In genomic region chr16:93830916-93831315, GRCm38 (mm10) we compare ENCODE assay signal across 14 mouse cellular contexts. TPM values are rescaled to one million over a fixed set of nuclear protein-coding genes. Genes with fewer than 3 reads are reported as not detected.
A peak's percentile ranks its signal among the peaks of the same experiment; 100 is the strongest.
DNase-seq lines count a peak whose midpoint lies in the region; TF ChIP-seq lines count a peak whose summit lies in the region.
"Had no signal": no experiment of that assay in that cellular context is flagged by ENCODE, and none has a peak within 500 bp of the region (broad histone marks: within the 10 kb centered on the region; RNA-seq: fewer than 3 reads in every experiment).

No protein-coding gene starts in this region.

- WGBS in kidney, adult 2 months: 15% methylated on average over 5 of the region's 5 CpGs
- WGBS in limb, embryonic 10.5 days: 66% methylated on average over 5 of the region's 5 CpGs

- H3K9ac ChIP-seq in ES-Bruce4 (ENCODE audit: low read depth, poor library complexity, severe bottlenecking): peak overlapping the region; percentile 51
- H3K9ac ChIP-seq: limb, embryonic 13.5 days; stomach, embryonic 15.5 days had no signal

- H3K27ac ChIP-seq in ES-Bruce4 (ENCODE audit: insufficient read depth, low read length): peak overlapping the region; percentile 72
- H3K27ac ChIP-seq in kidney, adult 2 months (ENCODE audit: insufficient read depth, low read depth, low read length): 0 out of 2 replicates have a peak overlapping the region, but pooled peaks have one; percentile 14
- H3K27ac ChIP-seq in limb, embryonic 10.5 days: no peak overlapping the region
- H3K27ac ChIP-seq: limb, embryonic 13.5 days had no signal

- H3K4me1 ChIP-seq in ES-Bruce4 (ENCODE audit: control insufficient read depth, insufficient read depth, low read length): peaks cover 9% of the 10 kb centered on the region
- 0 out of 2 replicates have a peak, but pooled peaks cover 2% of the 10 kb centered on the region for H3K4me1 ChIP-seq in kidney, adult 2 months (ENCODE audit: control insufficient read depth, insufficient read depth, low read length)
- H3K4me1 ChIP-seq in limb, embryonic 10.5 days: peaks cover 7% of the 10 kb centered on the region

- TF ChIP-seq CTCF in ES-Bruce4 (IDR thresholded peaks at IDR 0.05; ENCODE audit: low read depth, low read length): no peak
- TF ChIP-seq CTCF in kidney, adult 2 months (conservative IDR thresholded peaks at IDR 0.05; ENCODE audit: insufficient read depth, insufficient read length, low read depth, low read length): no peak

- no peak for TF ChIP-seq POLR2A in ES-Bruce4 (IDR thresholded peaks at IDR 0.05; ENCODE audit: insufficient read depth, low read length)
- TF ChIP-seq POLR2A in kidney, adult 2 months (IDR thresholded peaks at IDR 0.05; ENCODE audit: low read depth, low read length): no peak

- TF ChIP-seq EP300 in ES-Bruce4 (IDR thresholded peaks at IDR 0.05; ENCODE audit: insufficient read depth, low read depth, low read length): no peak

- peak; percentile 27 for DNase-seq in cerebellum, adult 11-12 months
- no peak for DNase-seq in cerebellum, postnatal 4 days (ENCODE audit: low spot score in 2 of 2)
- peak; percentile 72 for DNase-seq in kidney, adult 2 months
- peak; percentile 28 for DNase-seq in limb, embryonic 10.5 days (ENCODE audit: low spot score)
- no peak for DNase-seq in right cerebral cortex, postnatal 14 days
- DNase-seq in yolk sac, embryonic 10.5 days (ENCODE audit: low spot score): no peak
- DNase-seq in gastrocnemius, adult 18-20 months (ENCODE audit: low spot score): no peak
- DNase-seq: lung, adult 2 months; right cerebral cortex, postnatal 4 days; thymus, postnatal 14 days had no signal

- no peaks in the 10 kb centered on the region for H3K9me3 ChIP-seq in ES-Bruce4 (replicated peaks; ENCODE audit: control insufficient read depth, insufficient read depth, low read length, poor library complexity, severe bottlenecking)
- H3K9me3 ChIP-seq in limb, embryonic 10.5 days (replicated peaks): no peaks in the 10 kb centered on the region
- H3K9me3 ChIP-seq: hindbrain, embryonic 13.5 days; stomach, embryonic 15.5 days had no signal

- H3K4me3 ChIP-seq in ES-Bruce4 (ENCODE audit: low read depth, low read length): no peak overlapping the region
- H3K4me3 ChIP-seq in kidney, adult 2 months (ENCODE audit: insufficient read depth, low read depth, low read length): no peak overlapping the region
- H3K4me3 ChIP-seq in limb, embryonic 10.5 days: no peak overlapping the region

- no peaks in the 10 kb centered on the region for H3K27me3 ChIP-seq in ES-Bruce4 (ENCODE audit: control insufficient read depth, insufficient read depth, low read length, poor library complexity, severe bottlenecking)
- H3K27me3 ChIP-seq in kidney, adult 2 months (replicated peaks; ENCODE audit: control insufficient read depth, insufficient read depth, low read length): no peaks in the 10 kb centered on the region
- H3K27me3 ChIP-seq in limb, embryonic 10.5 days (ENCODE audit: low read depth, poor library complexity, severe bottlenecking): no peaks in the 10 kb centered on the region
- H3K27me3 ChIP-seq: hindbrain, embryonic 13.5 days; limb, embryonic 13.5 days; stomach, embryonic 15.5 days had no signal

- H3K36me3 ChIP-seq in ES-Bruce4 (ENCODE audit: control insufficient read depth, insufficient read depth, low read length, poor library complexity, severe bottlenecking): peaks cover 3% of the 10 kb centered on the region; the same call in 1 of the 2 replicates
- no peaks in the 10 kb centered on the region for H3K36me3 ChIP-seq in kidney, adult 2 months (ENCODE audit: control insufficient read depth, insufficient read depth, low read length)
- peaks cover 4% of the 10 kb centered on the region; the same call in 1 of the 2 replicates for H3K36me3 ChIP-seq in limb, embryonic 10.5 days
- H3K36me3 ChIP-seq: hindbrain, embryonic 13.5 days; limb, embryonic 13.5 days; stomach, embryonic 15.5 days had no signal

RNA-seq across cellular contexts. Expression of gene Morc3, which starts 1.0 kb away (rescaled TPM):
- 152 TPM in 2 replicates for polyA plus RNA-seq in ES-Bruce4 (2011; ENCODE audit: insufficient read depth, insufficient read length, low read depth, missing spikeins)
- 5.3 and 6.4 TPM in 2 replicates for polyA plus RNA-seq in kidney, adult 2 months (2012; rRNA removed)
- 28.9 and 31.0 TPM in 2 replicates for polyA plus RNA-seq in limb, embryonic 10.5 days (2016; fragmentation: Nextera tagmentation; extraction: Ambion mirVana)
- total RNA-seq in gastrocnemius, adult 18-20 months (2021): 1 to 10 TPM; 9.3 to 9.7 TPM

RNA-seq across cellular contexts. Expression of gene Chaf1b, which starts 52.8 kb away (rescaled TPM):
- 63.0 and 63.8 TPM in 2 replicates for polyA plus RNA-seq in ES-Bruce4 (2011; ENCODE audit: insufficient read depth, insufficient read length, low read depth, missing spikeins)
- polyA plus RNA-seq in kidney, adult 2 months (2012; rRNA removed): 1.6 and 2.0 TPM in 2 replicates
- 137 and 146 TPM in 2 replicates for polyA plus RNA-seq in limb, embryonic 10.5 days (2016; fragmentation: Nextera tagmentation; extraction: Ambion mirVana)
- total RNA-seq in gastrocnemius, adult 18-20 months (2021): under 1 TPM in 1 of 2 experiments, not detected in 1; 0.12 TPM

Comparison
In these comparisons a context has a peak if more than half of its experiments do, and no peak if none do; other contexts are left out.
1. DNase-seq: peak in cerebellum, adult 11-12 months (single experiment), kidney, adult 2 months (single experiment) and limb, embryonic 10.5 days (single experiment); none in cerebellum, postnatal 4 days (0 of 2), right cerebral cortex, postnatal 14 days (single experiment), yolk sac, embryonic 10.5 days (single experiment) and gastrocnemius, adult 18-20 months (single experiment).
2. RNA of gene Chaf1b, which starts 52.8 kb away (polyA plus RNA-seq): 137 to 146 TPM in limb, embryonic 10.5 days and 63.0 to 63.8 TPM in ES-Bruce4; 1.6 to 2.0 TPM in kidney, adult 2 months; every median in the first group is over 10 times any median in the second.